Mouse (Mus musculus) liver, adult 2 months (tissue): ENCODE results near the gene A630023A22Rik.

Experiments used
- CTCF ChIP-seq: fragments of 200-500 bp; IDR thresholded peaks from 2 replicates; pipeline ENCODE4 v1.5.1; 2011; ENCODE audit warnings: low read depth, low read length, control low read depth
- POLR2A ChIP-seq: fragments of 200-500 bp; IDR thresholded peaks from 2 replicates; pipeline ENCODE4 v1.6.1; 2011; ENCODE audit warnings: low read length, control low read depth; ENCODE audit not compliant: insufficient read depth; ENCODE audit errors: extremely low read depth

GRCm38 (mm10) chr14:34120016-34120910 is 17.7 kb upstream of the A630023A22Rik start:
- TF ChIP-seq CTCF: no peak
- TF ChIP-seq POLR2A: no peak
